Mouse (Mus musculus): ENCODE results near the gene Cpz. TPM values are rescaled to one million over a fixed set of nuclear protein-coding genes. Genes with fewer than 3 reads are reported as not detected.

Gene Cpz
- total RNA-seq, 2 experiments from 2014 or later: 6.7 to 7.0 TPM

GRCm38 (mm10) chr5:35536271-35536670 lies 10.8 kb upstream of the Cpz start:
- intact Hi-C loops (cut with DNase I): no loop called here
- no peak for DNase-seq

GRCm38 (mm10) chr5:35531586-35531985 lies 6.1 kb upstream of the Cpz start:
- DNase-seq: peak; percentile 47 to 61
- intact Hi-C loops (cut with DNase I): no loop called here

- intact Hi-C loops (cut with DNase I): no loop called here
- peak; percentile 27 to 68 for DNase-seq
Observed at GRCm38 (mm10) chr5:35530442-35530841, 4.9 kb upstream of the Cpz start.

- DNase-seq: no peak
- intact Hi-C loops (cut with DNase I): loop anchor here (2.0 kb wide), 1 partner anchor 188 kb away; no protein-coding TSS in a partner anchor
Observed at GRCm38 (mm10) chr5:35524381-35524780, 1.1 kb downstream of the Cpz start.

- intact Hi-C loops (cut with DNase I): loop anchor here (1.0 to 2.0 kb wide), 2 partner anchors 40 to 189 kb away; no protein-coding TSS in a partner anchor
- peak; percentile 75 to 89 for DNase-seq
Observed at GRCm38 (mm10) chr5:35523735-35524134, 1.8 kb downstream of the Cpz start.

- intact Hi-C loops (cut with DNase I): no loop called here
- no peak for DNase-seq
Observed at GRCm38 (mm10) chr5:35516781-35517180, 8.7 kb downstream of the Cpz start.

- intact Hi-C loops (cut with DNase I): loop anchor here (1.0 kb wide), 2 partner anchors 130 to 148 kb away; no protein-coding TSS in a partner anchor
- DNase-seq: peak; percentile 56 to 78
Observed at GRCm38 (mm10) chr5:35510589-35510988, 14.9 kb downstream of the Cpz start.

- DNase-seq: no peak
- intact Hi-C loops (cut with DNase I): no loop called here
Observed at GRCm38 (mm10) chr5:35505016-35505415, 20.5 kb downstream of the Cpz start.

- intact Hi-C loops (cut with DNase I): no loop called here
- no peak for DNase-seq
Observed at GRCm38 (mm10) chr5:35497344-35497743, 28.2 kb downstream of the Cpz start.

GRCm38 (mm10) chr5:35495989-35496388 lies 29.5 kb downstream of the Cpz start:
- no peak for DNase-seq
- intact Hi-C loops (cut with DNase I): no loop called here

GRCm38 (mm10) chr5:35494773-35495390 lies 30.6 kb downstream of the Cpz start:
- no peak for DNase-seq
- intact Hi-C loops (cut with DNase I): no loop called here

- DNase-seq: no peak
- intact Hi-C loops (cut with DNase I): no loop called here
Observed at GRCm38 (mm10) chr5:35493770-35494169, 31.7 kb downstream of the Cpz start.

- intact Hi-C loops (cut with DNase I): no loop called here
- DNase-seq: no peak
Observed at GRCm38 (mm10) chr5:35479521-35479920, 46.0 kb downstream of the Cpz start.

GRCm38 (mm10) chr5:35475236-35475635 lies 50.3 kb downstream of the Cpz start:
- DNase-seq: peak in 1 of 2 experiments; percentile 5
- intact Hi-C loops (cut with DNase I): no loop called here

- intact Hi-C loops (cut with DNase I): no loop called here
- no peak for DNase-seq
Observed at GRCm38 (mm10) chr5:35470885-35471528, 54.5 kb downstream of the Cpz start.

GRCm38 (mm10) chr5:35465966-35466635 lies 59.4 kb downstream of the Cpz start:
- no peak for DNase-seq
- intact Hi-C loops (cut with DNase I): no loop called here

GRCm38 (mm10) chr5:35462081-35462480 lies 63.4 kb downstream of the Cpz start:
- no peak for DNase-seq
- intact Hi-C loops (cut with DNase I): no loop called here

GRCm38 (mm10) chr5:35459760-35460159 lies 65.7 kb downstream of the Cpz start:
- DNase-seq: no peak
- intact Hi-C loops (cut with DNase I): no loop called here

- DNase-seq: no peak
- intact Hi-C loops (cut with DNase I): no loop called here
Observed at GRCm38 (mm10) chr5:35458267-35458666, 67.2 kb downstream of the Cpz start.

- no peak for DNase-seq
- intact Hi-C loops (cut with DNase I): no loop called here
Observed at GRCm38 (mm10) chr5:35457364-35457763, 68.1 kb downstream of the Cpz start.

- intact Hi-C loops (cut with DNase I): no loop called here
- no peak for DNase-seq
Observed at GRCm38 (mm10) chr5:35454187-35454800, 71.2 kb downstream of the Cpz start.

Data from heart, postnatal 10 days (tissue).